Mouse (Mus musculus): Measurements from ENCODE around the gene Tgfbr3. TPM values are rescaled to one million over a fixed set of nuclear protein-coding genes. Genes with fewer than 3 reads are reported as not detected.

Gene Tgfbr3
- polyA plus RNA-seq, 1 experiment from 2014 or later: 12.4 TPM

DNA sequence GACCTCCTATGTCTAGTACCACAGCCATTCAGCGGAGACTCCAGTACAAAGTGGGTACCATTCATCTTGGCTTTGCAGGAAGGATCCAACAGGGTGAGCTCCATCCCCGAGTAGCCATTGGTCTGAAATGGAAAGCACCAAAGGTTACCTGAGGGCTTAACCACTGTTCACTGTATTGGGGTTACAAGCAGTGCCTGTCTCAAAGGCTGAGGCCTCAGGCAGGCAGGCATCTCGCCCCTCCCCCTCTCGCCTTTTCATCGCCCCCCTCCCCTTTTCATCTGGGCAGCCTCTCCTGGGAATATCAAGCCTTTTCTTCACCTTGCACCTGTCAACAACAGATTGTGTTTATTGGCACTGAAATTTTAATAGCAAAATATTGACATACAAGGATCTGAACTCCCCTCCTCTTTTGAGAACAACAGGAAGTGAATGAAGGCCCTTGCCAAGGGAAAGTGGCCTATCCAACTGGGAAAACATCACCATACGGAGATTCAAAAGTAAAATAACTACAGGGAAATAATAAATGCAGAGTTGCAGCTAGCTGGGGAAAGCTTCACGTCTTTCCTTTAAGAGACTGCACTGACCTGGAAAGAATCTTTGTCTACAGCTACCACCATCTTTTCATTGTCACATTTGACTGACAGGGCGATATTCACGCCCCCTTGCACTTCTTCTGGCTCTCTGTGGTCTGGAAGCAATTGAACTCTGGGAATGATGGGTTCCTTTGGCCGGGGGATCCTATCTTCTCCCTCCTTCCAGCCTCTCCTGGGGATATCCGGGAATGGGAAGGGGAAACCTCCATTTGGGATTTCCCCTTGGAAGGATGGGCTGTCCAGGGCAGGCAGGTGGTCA lies 149.4 kb downstream of the Tgfbr3 start:
- H3K9ac ChIP-seq (ENCODE audit: low read length): no peak overlapping the region
- no peaks in the 10 kb centered on the region for H3K27me3 ChIP-seq (ENCODE audit: control insufficient read depth, insufficient read depth, low read length)
- no peak overlapping the region for H3K27ac ChIP-seq (replicated peaks; ENCODE audit: low read depth, low read length)
- peaks cover 7% of the 10 kb centered on the region for H3K36me3 ChIP-seq (ENCODE audit: control insufficient read depth, insufficient read depth, low read length)
- H3K4me1 ChIP-seq (ENCODE audit: control insufficient read depth, insufficient read depth, low read length): no peaks in the 10 kb centered on the region
- ATAC-seq (ENCODE audit: insufficient number of reproducible peaks, low FRiP score, low TSS enrichment, low read depth): no peak
- H3K4me2 ChIP-seq (ENCODE audit: low read depth, severe bottlenecking): no peak overlapping the region
- 84% methylated on average over 11 of the region's 11 CpGs for WGBS
- no peak overlapping the region for H3K4me3 ChIP-seq (ENCODE audit: low read depth, low read length)
- no peak for DNase-seq (ENCODE audit: low spot score)
- no peaks in the 10 kb centered on the region for H3K9me3 ChIP-seq (ENCODE audit: control insufficient read depth, low read length)

DNA sequence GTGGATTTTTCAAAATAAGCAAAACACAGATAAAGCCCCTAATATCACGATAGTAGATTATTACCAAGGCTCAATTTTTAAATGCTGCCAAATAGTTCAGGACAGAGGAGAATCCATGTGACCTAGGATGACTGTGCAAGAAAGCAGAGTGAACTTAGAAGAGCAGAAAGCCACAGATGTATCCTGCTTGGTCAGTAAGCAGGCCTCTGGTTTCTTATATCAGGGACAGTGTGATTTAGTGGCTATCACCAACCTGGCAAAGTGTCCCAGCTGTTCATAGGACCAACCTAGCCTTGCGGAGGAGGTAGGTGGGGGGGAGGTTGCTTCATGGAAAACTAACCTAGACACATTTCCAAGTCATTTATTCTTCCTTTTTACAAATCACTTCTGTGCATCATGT lies 156.1 kb downstream of the Tgfbr3 start:
- DNase-seq (ENCODE audit: low spot score): no peak
- Histone ChIP-seq H3K4me1 (ENCODE audit: control insufficient read depth, insufficient read depth, low read length) (no peaks in the 10 kb centered on the region), H3K4me3 (ENCODE audit: low read depth, low read length) (no peak overlapping the region), H3K27ac (replicated peaks; ENCODE audit: low read depth, low read length) (no peak overlapping the region), H3K9ac (ENCODE audit: low read length) (no peak overlapping the region), H3K36me3 (ENCODE audit: control insufficient read depth, insufficient read depth, low read length) (peaks cover 7% of the 10 kb centered on the region), H3K27me3 (ENCODE audit: control insufficient read depth, insufficient read depth, low read length) (no peaks in the 10 kb centered on the region), H3K4me2 (ENCODE audit: low read depth, severe bottlenecking) (no peak overlapping the region), H3K9me3 (ENCODE audit: control insufficient read depth, low read length) (no peaks in the 10 kb centered on the region)
- 90% methylated on average over 2 of the region's 2 CpGs for WGBS
- ATAC-seq (ENCODE audit: insufficient number of reproducible peaks, low FRiP score, low TSS enrichment, low read depth): no peak

DNA sequence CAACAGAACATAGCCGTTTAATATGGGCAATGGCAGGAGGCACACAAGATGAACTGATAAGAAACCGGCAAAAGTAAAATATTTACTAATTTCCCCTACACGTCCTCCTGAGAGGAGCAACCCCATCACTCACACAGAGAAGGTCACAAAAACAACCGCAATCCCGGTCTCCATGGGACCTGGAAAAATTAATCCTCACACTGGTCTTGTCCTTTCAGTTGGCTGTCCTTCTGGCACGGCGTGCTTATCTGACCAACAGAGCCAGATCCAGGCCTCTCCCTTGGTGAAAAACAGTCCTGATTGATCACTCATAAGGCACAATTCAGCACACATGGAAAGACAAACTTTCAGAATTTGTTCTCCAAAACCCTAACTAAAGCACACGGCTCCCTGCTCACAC lies 157.2 kb downstream of the Tgfbr3 start:
- H3K27me3 ChIP-seq (ENCODE audit: control insufficient read depth, insufficient read depth, low read length): no peaks in the 10 kb centered on the region
- no peak for ATAC-seq (ENCODE audit: insufficient number of reproducible peaks, low FRiP score, low TSS enrichment, low read depth)
- no peaks in the 10 kb centered on the region for H3K9me3 ChIP-seq (ENCODE audit: control insufficient read depth, low read length)
- WGBS: 76% methylated on average over 8 of the region's 8 CpGs
- no peak for DNase-seq (ENCODE audit: low spot score)
- no peak overlapping the region for H3K27ac ChIP-seq (replicated peaks; ENCODE audit: low read depth, low read length)
- no peaks in the 10 kb centered on the region for H3K4me1 ChIP-seq (ENCODE audit: control insufficient read depth, insufficient read depth, low read length)
- no peak overlapping the region for H3K4me2 ChIP-seq (ENCODE audit: low read depth, severe bottlenecking)
- no peak overlapping the region for H3K9ac ChIP-seq (ENCODE audit: low read length)
- H3K4me3 ChIP-seq (ENCODE audit: low read depth, low read length): no peak overlapping the region
- peaks cover 6% of the 10 kb centered on the region for H3K36me3 ChIP-seq (ENCODE audit: control insufficient read depth, insufficient read depth, low read length)

DNA sequence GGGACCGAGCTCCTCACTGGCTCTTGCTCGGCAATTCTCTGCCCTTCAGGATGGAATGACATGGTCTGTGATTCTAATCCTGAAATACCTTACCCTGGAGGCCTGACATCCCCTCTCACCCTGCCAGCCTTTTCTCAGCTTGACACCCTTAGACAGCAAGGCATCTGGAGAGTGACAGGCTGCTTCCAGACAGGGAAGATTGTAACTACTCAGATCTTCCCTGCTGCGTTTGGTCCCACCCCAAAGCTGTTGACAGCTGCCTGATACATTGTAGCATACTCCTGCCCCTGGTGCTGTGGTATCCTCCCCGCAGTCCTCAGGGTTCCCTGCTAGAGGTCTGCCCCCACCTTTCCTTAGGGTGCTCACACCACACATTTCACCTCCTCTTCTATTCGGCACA lies 160.1 kb downstream of the Tgfbr3 start:
- Histone ChIP-seq H3K4me3 (ENCODE audit: low read depth, low read length) (no peak overlapping the region), H3K4me2 (ENCODE audit: low read depth, severe bottlenecking) (no peak overlapping the region), H3K27me3 (ENCODE audit: control insufficient read depth, insufficient read depth, low read length) (no peaks in the 10 kb centered on the region), H3K9ac (ENCODE audit: low read length) (no peak overlapping the region), H3K9me3 (ENCODE audit: control insufficient read depth, low read length) (no peaks in the 10 kb centered on the region), H3K27ac (replicated peaks; ENCODE audit: low read depth, low read length) (no peak overlapping the region), H3K4me1 (ENCODE audit: control insufficient read depth, insufficient read depth, low read length) (no peaks in the 10 kb centered on the region), H3K36me3 (ENCODE audit: control insufficient read depth, insufficient read depth, low read length) (no peaks in the 10 kb centered on the region; the same call in 1 of the 2 replicates)
- DNase-seq (ENCODE audit: low spot score) (no peak), ATAC-seq (ENCODE audit: insufficient number of reproducible peaks, low FRiP score, low TSS enrichment, low read depth) (no peak)
- WGBS: 39% methylated on average over 5 of the region's 5 CpGs

DNA sequence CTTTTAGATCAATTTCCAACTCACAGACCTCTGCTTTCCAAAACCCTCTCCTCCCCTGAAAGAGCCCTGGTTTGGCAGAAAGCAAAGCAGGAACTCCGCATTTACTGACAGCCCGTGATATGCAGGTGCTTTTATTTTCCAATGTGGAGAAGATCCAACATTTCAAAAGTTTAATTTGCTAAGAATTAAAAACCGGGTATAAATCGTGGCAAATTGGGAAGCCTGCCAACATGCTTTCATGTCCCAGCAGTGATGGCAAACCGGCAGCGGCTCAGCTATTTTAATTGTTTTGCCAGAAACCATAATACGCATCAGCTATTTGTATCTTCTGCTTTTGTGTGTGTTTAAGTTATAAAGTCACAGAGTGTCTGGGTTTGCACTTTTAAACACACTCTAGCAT lies 162.9 kb downstream of the Tgfbr3 start:
- WGBS: 80% methylated on average over 7 of the region's 7 CpGs
- Histone ChIP-seq H3K4me2 (ENCODE audit: low read depth, severe bottlenecking) (no peak overlapping the region), H3K27me3 (ENCODE audit: control insufficient read depth, insufficient read depth, low read length) (no peaks in the 10 kb centered on the region), H3K9me3 (ENCODE audit: control insufficient read depth, low read length) (no peaks in the 10 kb centered on the region), H3K36me3 (ENCODE audit: control insufficient read depth, insufficient read depth, low read length) (no peaks in the 10 kb centered on the region; the same call in 1 of the 2 replicates), H3K9ac (ENCODE audit: low read length) (no peak overlapping the region), H3K27ac (replicated peaks; ENCODE audit: low read depth, low read length) (no peak overlapping the region), H3K4me3 (ENCODE audit: low read depth, low read length) (no peak overlapping the region), H3K4me1 (ENCODE audit: control insufficient read depth, insufficient read depth, low read length) (peaks cover 6% of the 10 kb centered on the region; the same call in 1 of the 2 replicates)
- DNase-seq (ENCODE audit: low spot score) (no peak), ATAC-seq (ENCODE audit: insufficient number of reproducible peaks, low FRiP score, low TSS enrichment, low read depth) (no peak)

DNA sequence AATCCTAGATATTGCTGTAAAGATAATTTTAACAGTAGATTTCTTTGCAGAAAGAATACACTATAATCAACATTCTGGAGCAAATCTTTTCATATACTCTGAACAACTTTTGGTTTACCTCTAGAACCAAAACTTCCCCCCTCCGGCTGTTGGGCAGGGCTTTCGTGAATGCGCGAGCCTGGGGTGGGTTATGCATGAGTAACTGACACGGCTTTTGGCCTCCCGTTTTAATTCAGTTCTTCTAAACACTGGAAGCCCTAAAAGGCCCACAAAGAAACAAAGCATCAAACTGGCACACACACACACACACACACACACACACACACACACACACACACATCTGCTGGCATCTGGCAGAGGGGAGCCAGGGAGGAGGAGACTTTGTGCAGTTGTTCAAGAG lies 164.3 kb downstream of the Tgfbr3 start:
- H3K4me1 ChIP-seq (ENCODE audit: control insufficient read depth, insufficient read depth, low read length): peaks cover 6% of the 10 kb centered on the region; the same call in 1 of the 2 replicates
- DNase-seq (ENCODE audit: low spot score) (no peak), ATAC-seq (ENCODE audit: insufficient number of reproducible peaks, low FRiP score, low TSS enrichment, low read depth) (no peak)
- no peaks in the 10 kb centered on the region for H3K27me3 ChIP-seq (ENCODE audit: control insufficient read depth, insufficient read depth, low read length)
- 78% methylated on average over 6 of the region's 6 CpGs for WGBS
- no peak overlapping the region for H3K4me2 ChIP-seq (ENCODE audit: low read depth, severe bottlenecking)
- H3K27ac ChIP-seq (replicated peaks; ENCODE audit: low read depth, low read length): no peak overlapping the region
- no peaks in the 10 kb centered on the region; the same call in 1 of the 2 replicates for H3K36me3 ChIP-seq (ENCODE audit: control insufficient read depth, insufficient read depth, low read length)
- no peak overlapping the region for H3K9ac ChIP-seq (ENCODE audit: low read length)
- H3K9me3 ChIP-seq (ENCODE audit: control insufficient read depth, low read length): no peaks in the 10 kb centered on the region
- H3K4me3 ChIP-seq (ENCODE audit: low read depth, low read length): no peak overlapping the region

DNA sequence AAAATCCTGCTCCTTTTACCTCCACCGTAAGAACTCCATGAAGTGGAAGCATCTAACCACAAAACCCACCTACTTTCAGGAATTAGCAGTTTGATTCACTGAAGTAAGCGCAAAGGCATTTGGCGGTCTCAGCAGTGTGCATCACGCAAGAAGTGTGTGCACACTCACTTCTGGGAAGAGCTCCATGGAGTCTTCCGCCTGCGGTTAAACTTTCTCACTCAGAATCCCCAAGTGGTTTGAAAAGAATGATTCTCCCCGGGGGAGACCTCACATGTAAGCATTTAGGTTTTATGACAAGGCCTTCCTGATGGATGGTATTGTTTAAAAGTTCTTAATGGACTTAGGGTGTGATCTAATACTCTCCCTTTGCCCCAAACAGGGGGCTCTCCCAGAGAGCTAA lies 164.9 kb downstream of the Tgfbr3 start:
- Histone ChIP-seq H3K36me3 (ENCODE audit: control insufficient read depth, insufficient read depth, low read length) (no peaks in the 10 kb centered on the region), H3K27me3 (ENCODE audit: control insufficient read depth, insufficient read depth, low read length) (no peaks in the 10 kb centered on the region), H3K9me3 (ENCODE audit: control insufficient read depth, low read length) (no peaks in the 10 kb centered on the region), H3K4me1 (ENCODE audit: control insufficient read depth, insufficient read depth, low read length) (peaks cover 6% of the 10 kb centered on the region; the same call in 1 of the 2 replicates), H3K4me3 (ENCODE audit: low read depth, low read length) (no peak overlapping the region), H3K9ac (ENCODE audit: low read length) (no peak overlapping the region), H3K27ac (replicated peaks; ENCODE audit: low read depth, low read length) (no peak overlapping the region), H3K4me2 (ENCODE audit: low read depth, severe bottlenecking) (no peak overlapping the region)
- DNase-seq (ENCODE audit: low spot score) (no peak), ATAC-seq (ENCODE audit: insufficient number of reproducible peaks, low FRiP score, low TSS enrichment, low read depth) (no peak)
- WGBS: 75% methylated on average over 7 of the region's 7 CpGs

GRCm38 (mm10) chr5:107122622-107123021 lies 166.8 kb downstream of the Tgfbr3 start:
- Histone ChIP-seq H3K27me3 (ENCODE audit: control insufficient read depth, insufficient read depth, low read length) (no peaks in the 10 kb centered on the region), H3K4me1 (ENCODE audit: control insufficient read depth, insufficient read depth, low read length) (peaks cover 6% of the 10 kb centered on the region; the same call in 1 of the 2 replicates), H3K4me2 (ENCODE audit: low read depth, severe bottlenecking) (no peak overlapping the region), H3K9me3 (ENCODE audit: control insufficient read depth, low read length) (no peaks in the 10 kb centered on the region), H3K9ac (ENCODE audit: low read length) (no peak overlapping the region), H3K4me3 (ENCODE audit: low read depth, low read length) (no peak overlapping the region), H3K36me3 (ENCODE audit: control insufficient read depth, insufficient read depth, low read length) (no peaks in the 10 kb centered on the region), H3K27ac (replicated peaks; ENCODE audit: low read depth, low read length) (no peak overlapping the region)
- no peak for ATAC-seq (ENCODE audit: insufficient number of reproducible peaks, low FRiP score, low TSS enrichment, low read depth)
- no peak for DNase-seq (ENCODE audit: low spot score)
- WGBS: 53% methylated on average over 4 of the region's 4 CpGs
